Mouse (Mus musculus) urinary bladder, adult 2 months (tissue): ENCODE measurements around the gene Prnp. TPM values are rescaled to one million over a fixed set of nuclear protein-coding genes. Genes with fewer than 3 reads are reported as not detected.

ENCODE experiments used
- DNase-seq: peaks from one replicate; pipeline ENCODE4 v3.0.0; 2022; ENCODE audit warnings: low spot score
- polyA plus RNA-seq: library from polyadenylated mRNA; depleted of rRNA; stranded (reverse); fragments of >200 nt; gene quantifications from 2 replicates; pipeline ENCODE4 v1.2.3, GENCODE M21; 2012

Gene Prnp
- polyA plus RNA-seq, 1 experiment: 161 TPM

DNA sequence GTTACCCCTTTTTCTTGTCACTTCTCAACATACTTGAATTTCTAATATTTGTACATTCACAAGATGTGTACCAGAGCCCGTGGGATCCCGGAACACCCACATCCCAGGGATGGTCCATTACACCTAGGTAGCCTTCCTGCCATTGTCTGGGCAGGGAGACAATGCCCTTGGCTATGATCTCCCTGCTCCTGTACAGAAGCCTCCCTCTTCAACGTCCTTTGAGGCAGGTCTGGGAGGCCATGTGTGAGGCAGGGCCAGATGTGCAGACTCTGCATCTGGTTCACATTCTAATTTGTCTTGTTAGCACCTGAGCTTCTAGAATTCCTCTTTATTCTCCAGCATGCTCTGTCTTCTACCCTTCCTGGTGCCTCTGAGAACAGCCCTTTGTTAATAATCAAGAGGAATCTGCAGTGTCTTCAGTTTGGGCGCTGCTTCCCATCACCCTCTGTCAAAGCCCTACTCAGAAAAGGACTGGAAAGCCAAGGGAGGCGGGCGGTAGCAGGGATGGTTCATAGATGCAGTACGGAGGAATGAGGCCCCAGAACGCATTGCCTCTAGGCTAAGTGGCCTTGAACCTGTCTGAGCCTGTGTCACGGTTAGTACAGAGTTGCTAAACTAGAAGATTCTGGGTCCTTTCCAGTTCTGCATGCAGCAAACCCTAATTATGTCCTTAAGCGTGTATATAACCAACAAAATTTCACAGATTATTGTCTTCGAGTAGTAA is 39.4 kb downstream of the Prnp start:
- no peak for DNase-seq

- no peak for DNase-seq
Observed at GRCm38 (mm10) chr2:131949767-131950597, 40.3 kb downstream of the Prnp start.

DNA sequence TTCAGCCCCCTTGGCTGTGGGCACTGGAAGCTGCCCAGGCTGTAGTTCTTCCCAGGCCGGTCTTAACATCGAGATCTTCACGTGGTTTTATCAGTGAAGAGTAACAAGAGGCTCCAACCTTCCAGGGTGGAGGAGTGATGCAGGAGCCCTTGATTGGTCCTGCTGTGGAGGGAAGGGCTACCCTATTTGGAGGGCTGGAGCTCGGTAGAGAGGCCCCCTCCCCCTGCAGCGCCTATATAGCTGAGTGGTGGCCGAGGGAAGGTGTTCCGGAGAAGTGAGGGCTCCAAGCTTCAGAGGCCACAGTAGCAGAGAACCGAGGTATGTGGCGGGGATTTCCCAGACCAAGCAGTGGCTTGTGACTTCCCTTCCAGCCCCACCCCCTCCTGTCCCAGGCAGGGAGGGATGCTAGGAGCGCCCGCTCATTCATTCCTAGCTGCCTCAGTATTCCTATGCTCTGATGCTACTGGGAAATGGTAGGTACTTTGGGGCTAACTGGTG is 40.9 kb downstream of the Prnp start, which contains the start of gene Prnd:
Gene Prnd (plus strand): TSS at position 264 of the 498 bp plus-strand sequence.
- no peak for DNase-seq

- DNase-seq: no peak
Observed at GRCm38 (mm10) chr2:131952456-131952855, 42.7 kb downstream of the Prnp start.

DNA sequence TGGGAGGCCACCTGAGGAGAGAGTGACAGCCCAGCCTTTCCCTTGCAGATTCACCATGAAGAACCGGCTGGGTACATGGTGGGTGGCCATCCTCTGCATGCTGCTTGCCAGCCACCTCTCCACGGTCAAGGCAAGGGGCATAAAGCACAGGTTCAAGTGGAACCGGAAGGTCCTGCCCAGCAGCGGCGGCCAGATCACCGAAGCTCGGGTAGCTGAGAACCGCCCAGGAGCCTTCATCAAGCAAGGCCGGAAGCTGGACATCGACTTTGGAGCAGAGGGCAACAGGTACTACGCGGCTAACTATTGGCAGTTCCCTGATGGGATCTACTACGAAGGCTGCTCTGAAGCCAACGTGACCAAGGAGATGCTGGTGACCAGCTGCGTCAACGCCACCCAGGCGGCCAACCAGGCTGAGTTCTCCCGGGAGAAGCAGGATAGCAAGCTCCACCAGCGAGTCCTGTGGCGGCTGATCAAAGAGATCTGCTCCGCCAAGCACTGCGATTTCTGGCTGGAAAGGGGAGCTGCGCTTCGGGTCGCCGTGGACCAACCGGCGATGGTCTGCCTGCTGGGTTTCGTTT is 43.3 kb downstream of the Prnp start:
- DNase-seq: no peak

GRCm38 (mm10) chr2:131953711-131954110 is 44.0 kb downstream of the Prnp start:
- no peak for DNase-seq

DNA sequence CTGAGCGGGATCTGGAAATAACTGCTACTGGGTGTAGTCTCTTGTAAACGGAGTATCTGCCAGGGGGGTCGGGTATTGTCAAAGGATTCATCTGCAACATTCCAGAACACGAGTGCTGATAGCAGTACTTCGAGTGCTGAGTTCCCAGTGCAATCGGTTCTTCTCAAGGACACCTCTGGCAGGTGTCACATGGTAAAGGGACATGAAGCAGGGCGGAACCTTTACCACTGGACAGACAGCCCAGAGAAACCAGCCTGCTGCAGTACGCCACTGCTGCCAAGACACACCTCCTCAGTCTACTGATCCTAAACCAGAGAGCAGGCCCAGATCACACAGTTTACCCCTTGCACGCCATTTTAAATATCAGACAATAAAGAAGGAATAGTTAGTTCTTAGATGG is 45.1 kb downstream of the Prnp start:
- DNase-seq: no peak

- DNase-seq: no peak
Observed at GRCm38 (mm10) chr2:131955264-131955663, 45.5 kb downstream of the Prnp start.

DNA sequence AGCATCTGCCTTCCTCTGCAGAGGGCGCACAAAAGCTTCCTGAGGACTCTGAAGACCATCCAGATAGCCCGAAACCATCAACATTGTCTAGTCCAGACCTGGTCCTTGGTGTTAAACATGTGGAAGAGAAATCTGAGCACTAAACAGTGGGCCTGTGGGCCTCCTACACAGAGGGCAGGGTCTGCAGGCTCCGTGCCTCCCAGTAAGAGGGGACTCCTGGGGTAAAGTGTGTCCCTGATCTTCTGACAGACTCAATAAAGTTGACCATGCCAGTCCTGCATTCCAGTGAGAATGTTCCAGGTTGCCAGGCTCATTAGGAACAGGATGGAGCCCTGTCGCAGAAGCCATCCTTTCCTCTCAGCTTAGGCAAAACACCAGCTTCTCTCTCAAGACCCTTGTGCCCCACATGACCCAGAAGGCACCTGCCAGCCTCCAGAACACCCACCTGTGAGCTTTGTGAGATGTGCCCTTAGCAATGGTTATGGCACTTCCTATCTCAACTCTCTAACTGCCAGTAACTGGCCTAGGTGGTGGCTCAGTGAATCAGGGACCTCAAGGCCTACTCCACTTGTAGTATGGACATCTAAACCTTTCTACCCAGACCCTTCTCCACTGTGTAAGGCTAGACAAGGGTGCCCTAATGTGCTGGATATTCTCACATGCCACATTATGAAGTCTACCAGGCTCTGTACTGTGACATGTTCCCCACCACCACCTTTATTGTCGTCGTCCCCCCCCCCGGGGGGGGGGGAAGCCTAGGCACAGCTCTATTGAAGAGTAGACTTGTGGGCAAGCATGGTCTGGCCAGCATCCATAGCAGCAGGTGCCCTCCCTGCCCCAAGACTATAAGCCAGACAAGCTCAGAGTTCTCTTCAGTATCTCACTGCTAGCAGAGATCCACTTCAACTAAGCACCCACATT is 46.9 kb downstream of the Prnp start:
- no peak for DNase-seq

DNA sequence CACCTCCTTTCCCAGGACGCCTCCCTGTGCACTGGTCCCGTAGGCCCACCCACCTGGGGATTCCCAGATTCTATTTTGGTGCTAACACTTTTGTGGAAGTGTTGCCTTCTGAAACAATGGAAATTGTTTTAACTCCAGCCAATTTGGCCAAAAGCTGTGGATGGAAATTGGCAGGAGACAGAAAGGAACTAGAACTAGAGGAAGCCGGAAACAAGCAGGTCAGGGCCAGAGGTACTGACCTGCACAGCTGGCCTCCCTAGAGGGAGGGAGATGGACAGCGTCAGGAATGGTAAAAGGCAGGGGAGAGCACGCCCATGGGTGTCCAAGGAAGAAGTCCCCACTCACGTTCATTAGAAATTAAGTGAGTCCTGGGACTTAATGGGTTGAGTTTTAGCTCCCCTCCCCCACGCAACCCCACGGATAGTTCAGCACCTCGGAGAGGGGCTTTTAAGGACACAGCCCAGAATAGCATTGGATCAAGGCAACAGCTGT is 48.0 kb downstream of the Prnp start:
- no peak for DNase-seq

GRCm38 (mm10) chr2:131961671-131962070 is 51.9 kb downstream of the Prnp start:
- no peak for DNase-seq

- DNase-seq: no peak
Observed at GRCm38 (mm10) chr2:131970597-131970996, 60.9 kb downstream of the Prnp start.

- no peak for DNase-seq
Observed at GRCm38 (mm10) chr2:131971098-131971497, 61.4 kb downstream of the Prnp start.

DNA sequence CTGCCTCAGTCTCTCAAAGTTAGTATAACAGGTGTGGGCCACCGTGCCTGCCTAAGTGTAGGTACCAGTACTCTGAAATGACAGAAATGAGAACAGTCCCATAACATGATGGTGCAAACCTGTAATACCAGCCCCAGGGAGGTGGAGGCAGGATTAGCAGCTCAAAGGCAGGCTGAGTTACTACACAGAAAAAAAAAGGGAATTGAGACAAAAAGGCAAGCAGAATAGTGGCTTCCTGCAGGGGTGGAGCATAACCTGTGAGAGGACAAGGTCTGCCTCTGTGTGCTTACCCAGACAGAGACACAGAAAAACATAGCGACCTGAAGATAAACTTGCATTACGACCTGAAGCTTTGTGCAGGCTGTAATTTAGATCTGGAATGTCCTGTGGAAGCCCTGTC is 66.9 kb downstream of the Prnp start:
- no peak for DNase-seq

DNA sequence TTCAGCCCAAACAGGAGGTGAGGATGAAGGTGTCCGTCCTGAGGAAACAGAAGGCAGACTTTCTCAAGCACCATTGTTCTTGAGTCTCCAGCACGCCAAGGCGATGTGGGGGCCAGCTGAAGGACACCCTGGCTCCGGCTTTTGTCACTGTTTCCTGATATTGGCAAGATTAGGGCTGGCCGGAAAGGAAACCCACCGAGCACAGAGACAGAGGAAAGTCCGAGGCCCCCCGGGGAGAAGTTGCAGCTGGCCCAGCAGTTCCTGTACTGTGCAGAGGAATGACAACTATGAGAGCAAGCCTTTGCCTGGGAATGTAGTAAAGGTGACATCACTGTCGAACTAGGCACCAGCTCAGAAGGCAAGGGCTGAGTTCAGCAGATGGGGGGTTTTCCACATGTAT is 71.1 kb downstream of the Prnp start:
- DNase-seq: peak; percentile 15

DNA sequence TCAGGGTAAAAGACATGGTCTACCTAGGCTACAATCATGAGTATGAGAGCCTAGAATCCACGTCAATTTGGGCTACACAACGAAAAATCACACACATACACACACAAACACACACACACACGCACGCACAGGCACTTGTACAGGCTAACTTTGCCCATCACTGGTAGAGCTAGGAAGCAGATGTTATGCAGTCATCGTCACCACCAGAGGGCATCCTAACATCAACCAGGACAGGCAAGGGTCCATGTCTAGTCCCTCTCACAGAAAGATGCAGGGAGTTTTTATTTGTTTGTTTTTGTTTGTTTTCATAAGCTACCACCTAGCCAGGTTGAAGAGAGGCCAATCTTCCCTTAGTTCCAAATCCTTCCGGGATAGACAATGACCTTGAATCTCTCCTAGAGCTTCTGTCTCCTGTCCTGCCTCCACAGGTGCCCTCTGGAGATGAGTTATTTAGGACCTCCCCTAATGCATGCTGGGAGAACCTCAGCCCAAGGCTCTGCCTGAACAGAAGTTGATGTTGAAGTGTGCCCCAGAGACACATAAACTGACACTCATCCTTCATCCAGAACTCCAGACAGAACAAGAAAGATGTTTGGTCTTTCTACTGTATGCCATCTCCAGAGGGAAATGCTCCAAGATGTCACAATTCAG is 72.9 kb downstream of the Prnp start:
- DNase-seq: peak; percentile 19

GRCm38 (mm10) chr2:131987950-131988349 is 78.2 kb downstream of the Prnp start:
- DNase-seq: no peak
